Mouse (Mus musculus): ENCODE data around the gene Lats2. TPM values are rescaled to one million over a fixed set of nuclear protein-coding genes. Genes with fewer than 3 reads are reported as not detected.
A peak's percentile ranks its signal among the peaks of the same experiment; 100 is the strongest.
"Not testable (repeated sequence)": the region's sequence is repeated elsewhere in the genome, so short reads cannot be mapped to it uniquely, and the experiment has no call there.

Lats2 gene
- total RNA-seq (2014; fragmentation: Nextera tagmentation) (6.3 and 11.0 TPM in 2 replicates), total RNA-seq (2017) (2.4 and 3.2 TPM in 2 replicates)

GRCm38 (mm10) chr14:57758237-57758636, at the start of gene Lats2:
TSS of gene Lats2 (minus strand) at chr14:57758388.
- no peak for ATAC-seq (replicated peaks; ENCODE audit: low FRiP score, low TSS enrichment, poor library complexity, severe bottlenecking)

- no peak for ATAC-seq (replicated peaks; ENCODE audit: low FRiP score, low TSS enrichment, poor library complexity, severe bottlenecking)
These were observed 45.5 kb upstream of the Lats2 start for GRCm38 (mm10) chr14:57803731-57804130.

- peak; percentile 99 for ATAC-seq (replicated peaks; ENCODE audit: low FRiP score, low TSS enrichment, poor library complexity, severe bottlenecking)
These were observed 40.1 kb upstream of the Lats2 start, which contains the start of gene Sap18 for GRCm38 (mm10) chr14:57797991-57798931. TSS of gene Sap18 (plus strand) at chr14:57798180.

- ATAC-seq (replicated peaks; ENCODE audit: low FRiP score, low TSS enrichment, poor library complexity, severe bottlenecking), result peak; percentile 16
These were observed 39.4 kb upstream of the Lats2 start for GRCm38 (mm10) chr14:57797551-57797950.

GRCm38 (mm10) chr14:57791171-57791570, 33.0 kb upstream of the Lats2 start:
- no peak for ATAC-seq (replicated peaks; ENCODE audit: low FRiP score, low TSS enrichment, poor library complexity, severe bottlenecking)

- ATAC-seq (replicated peaks; ENCODE audit: low FRiP score, low TSS enrichment, poor library complexity, severe bottlenecking), result no peak
These were observed 31.6 kb upstream of the Lats2 start for GRCm38 (mm10) chr14:57789759-57790158.

- ATAC-seq (replicated peaks; ENCODE audit: low FRiP score, low TSS enrichment, poor library complexity, severe bottlenecking), result no peak
These were observed 31.1 kb upstream of the Lats2 start for GRCm38 (mm10) chr14:57789311-57789710.

GRCm38 (mm10) chr14:57787406-57787805, 29.2 kb upstream of the Lats2 start:
- no peak for ATAC-seq (replicated peaks; ENCODE audit: low FRiP score, low TSS enrichment, poor library complexity, severe bottlenecking)

GRCm38 (mm10) chr14:57772157-57772815, 14.1 kb upstream of the Lats2 start:
- no peak for ATAC-seq (replicated peaks; ENCODE audit: low FRiP score, low TSS enrichment, poor library complexity, severe bottlenecking)

GRCm38 (mm10) chr14:57769102-57769501, 10.9 kb upstream of the Lats2 start:
- no peak for ATAC-seq (replicated peaks; ENCODE audit: low FRiP score, low TSS enrichment, poor library complexity, severe bottlenecking)

- ATAC-seq (replicated peaks; ENCODE audit: low FRiP score, low TSS enrichment, poor library complexity, severe bottlenecking), result no peak
These were observed 2.5 kb upstream of the Lats2 start for GRCm38 (mm10) chr14:57760447-57761412.

GRCm38 (mm10) chr14:57756094-57756493, 2.1 kb downstream of the Lats2 start:
- no peak for ATAC-seq (replicated peaks; ENCODE audit: low FRiP score, low TSS enrichment, poor library complexity, severe bottlenecking)

- ATAC-seq (replicated peaks; ENCODE audit: low FRiP score, low TSS enrichment, poor library complexity, severe bottlenecking), result peak; percentile 48; the same call in 1 of the 2 replicates
These were observed 2.5 kb downstream of the Lats2 start for GRCm38 (mm10) chr14:57755661-57756060.

- ATAC-seq (replicated peaks; ENCODE audit: low FRiP score, low TSS enrichment, poor library complexity, severe bottlenecking), result peak; percentile 90
These were observed 4.7 kb downstream of the Lats2 start for GRCm38 (mm10) chr14:57753351-57753992.

GRCm38 (mm10) chr14:57751006-57751405, 7.2 kb downstream of the Lats2 start:
- ATAC-seq (replicated peaks; ENCODE audit: low FRiP score, low TSS enrichment, poor library complexity, severe bottlenecking), result not testable (repeated sequence)

GRCm38 (mm10) chr14:57749501-57749900, 8.7 kb downstream of the Lats2 start:
- no peak for ATAC-seq (replicated peaks; ENCODE audit: low FRiP score, low TSS enrichment, poor library complexity, severe bottlenecking)

- peak; percentile 80 for ATAC-seq (replicated peaks; ENCODE audit: low FRiP score, low TSS enrichment, poor library complexity, severe bottlenecking)
These were observed 12.0 kb downstream of the Lats2 start, which contains the start of gene Gm49361 for GRCm38 (mm10) chr14:57746001-57746771. TSS of gene Gm49361 (minus strand) at chr14:57746103.

All from megakaryocyte-erythroid progenitor cell, adult 5-6 weeks (primary cell).